ENCODE assay signal across 11 mouse cellular contexts in genomic region chr17:44025935-44026334, GRCm38 (mm10). TPM values are rescaled to one million over a fixed set of nuclear protein-coding genes. Genes with fewer than 3 reads are reported as not detected.
A peak's percentile ranks its signal among the peaks of the same experiment; 100 is the strongest.
DNase-seq lines count a peak whose midpoint lies in the region; ATAC-seq lines count a peak whose summit lies in the region.
"Had no signal": no experiment of that assay in that cellular context is flagged by ENCODE, and none has a peak within 500 bp of the region (broad histone marks: within the 10 kb centered on the region; RNA-seq: fewer than 3 reads in every experiment).

No protein-coding gene starts in this region.

- H3K4me3 ChIP-seq in heart, embryonic 11.5 days (ENCODE audit: low read depth, low read length), result no peak overlapping the region
- H3K4me3 ChIP-seq in neural tube, embryonic 13.5 days, result no peak overlapping the region
- H3K4me3 ChIP-seq in hindbrain, embryonic 15.5 days, result no peak overlapping the region

- no peak overlapping the region for H3K9ac ChIP-seq in heart, embryonic 11.5 days (ENCODE audit: low read depth, low read length)
- H3K9ac ChIP-seq in neural tube, embryonic 13.5 days, result no peak overlapping the region
- no peak overlapping the region for H3K9ac ChIP-seq in hindbrain, embryonic 15.5 days

- no peaks in the 10 kb centered on the region for H3K27me3 ChIP-seq in heart, embryonic 11.5 days (ENCODE audit: control insufficient read depth, insufficient read depth, low read length)
- no peaks in the 10 kb centered on the region for H3K27me3 ChIP-seq in neural tube, embryonic 13.5 days
- no peaks in the 10 kb centered on the region for H3K27me3 ChIP-seq in hindbrain, embryonic 15.5 days
- H3K27me3 ChIP-seq: Patski had no signal

- no peak overlapping the region for H3K4me2 ChIP-seq in heart, embryonic 11.5 days
- peak overlapping the region; percentile 9; the same call in 1 of the 2 replicates for H3K4me2 ChIP-seq in neural tube, embryonic 13.5 days
- H3K4me2 ChIP-seq in hindbrain, embryonic 15.5 days, result peak overlapping the region; percentile 26; the same call in 1 of the 2 replicates

- no peaks in the 10 kb centered on the region for H3K36me3 ChIP-seq in heart, embryonic 11.5 days (ENCODE audit: control insufficient read depth, insufficient read depth, low read length)
- no peaks in the 10 kb centered on the region for H3K36me3 ChIP-seq in neural tube, embryonic 13.5 days
- H3K36me3 ChIP-seq in hindbrain, embryonic 15.5 days, result no peaks in the 10 kb centered on the region; the same call in none of the 2 replicates

- DNase-seq in heart, adult 9 months (ENCODE audit: low spot score in 2 of 2), result no peak
- no peak for DNase-seq in neural tube, embryonic 10.5 days (ENCODE audit: extremely low spot score, low spot score)
- no peak for DNase-seq in lung, postnatal 14 days
- DNase-seq: lung, adult 2 months; right cerebral cortex, postnatal 14 days had no signal

- H3K4me1 ChIP-seq in heart, embryonic 11.5 days (ENCODE audit: control insufficient read depth, insufficient read depth, low read length), result peaks cover 15% of the 10 kb centered on the region; the same call in 1 of the 2 replicates
- peaks cover 30% of the 10 kb centered on the region for H3K4me1 ChIP-seq in neural tube, embryonic 13.5 days (replicated peaks)
- H3K4me1 ChIP-seq in hindbrain, embryonic 15.5 days (replicated peaks), result peaks cover 29% of the 10 kb centered on the region

- no peaks in the 10 kb centered on the region for H3K9me3 ChIP-seq in heart, embryonic 11.5 days (replicated peaks; ENCODE audit: control insufficient read depth, low read length)
- H3K9me3 ChIP-seq in neural tube, embryonic 13.5 days, result no peaks in the 10 kb centered on the region
- no peaks in the 10 kb centered on the region for H3K9me3 ChIP-seq in hindbrain, embryonic 15.5 days

- peak overlapping the region; percentile 85 for H3K27ac ChIP-seq in heart, embryonic 11.5 days (ENCODE audit: low read depth, low read length)
- peak overlapping the region; percentile 80 for H3K27ac ChIP-seq in neural tube, embryonic 13.5 days (replicated peaks)
- H3K27ac ChIP-seq in hindbrain, embryonic 15.5 days (replicated peaks), result peak overlapping the region; percentile 82

- 63% methylated on average over 6 of the region's 6 CpGs for WGBS in heart, embryonic 11.5 days (ENCODE audit: insufficient replicate concordance)
- 23% methylated on average over 6 of the region's 6 CpGs for WGBS in neural tube, embryonic 13.5 days
- 10% methylated on average over 6 of the region's 6 CpGs for WGBS in hindbrain, embryonic 15.5 days

- no peak; the same call in 1 of the 2 replicates for ATAC-seq in heart, embryonic 11.5 days (replicated peaks; ENCODE audit: insufficient number of reproducible peaks, low FRiP score, low TSS enrichment)
- peak; percentile 54; the same call in 1 of the 2 replicates for ATAC-seq in neural tube, embryonic 13.5 days (ENCODE audit: low read depth)
- ATAC-seq in hindbrain, embryonic 15.5 days (ENCODE audit: low FRiP score, low read depth), result peak; percentile 40; the same call in 1 of the 2 replicates
- no peak for ATAC-seq in megakaryocyte progenitor cell, adult 5-6 weeks (replicated peaks; ENCODE audit: poor library complexity)
- ATAC-seq: CD4-positive, CD25-positive, alpha-beta regulatory T cell, adult 4 months had no signal

RNA-seq across cellular contexts. Expression of gene Enpp5, which starts 52.7 kb away (rescaled TPM):
- polyA plus RNA-seq in heart, embryonic 11.5 days (2014; fragmentation: Nextera tagmentation; extraction: Ambion mirVana), result 7.8 and 10.0 TPM in 2 replicates
- 71.3 and 73.7 TPM in 2 replicates for polyA plus RNA-seq in neural tube, embryonic 13.5 days (2015; fragmentation: Nextera tagmentation; extraction: Ambion mirVana)
- polyA plus RNA-seq in hindbrain, embryonic 15.5 days (2015; fragmentation: Nextera tagmentation; extraction: Ambion mirVana), result 105 and 116 TPM in 2 replicates
- 5.2 and 5.6 TPM in 2 replicates for total RNA-seq in megakaryocyte progenitor cell, adult 5-6 weeks (2015)
- total RNA-seq in megakaryocyte progenitor cell, adult 5-6 weeks (2017), result 9.1 and 12.2 TPM in 2 replicates

Comparison
In these comparisons a context has a peak if more than half of its experiments do, and no peak if none do; other contexts are left out.
1. ATAC-seq: peak in neural tube, embryonic 13.5 days (single experiment) and hindbrain, embryonic 15.5 days (single experiment); none in heart, embryonic 11.5 days (single experiment) and megakaryocyte progenitor cell, adult 5-6 weeks (single experiment).
2. Peak in every context shown above with its lines, with median percentiles within 50 percentile points of each other: H3K27ac ChIP-seq.